Mouse (Mus musculus): ENCODE results near the gene Dixdc1. TPM values are rescaled to one million over a fixed set of nuclear protein-coding genes. Genes with fewer than 3 reads are reported as not detected.

Dixdc1 gene
- polyA plus RNA-seq, 1 experiment from 2014 or later, result 8.5 TPM

DNA sequence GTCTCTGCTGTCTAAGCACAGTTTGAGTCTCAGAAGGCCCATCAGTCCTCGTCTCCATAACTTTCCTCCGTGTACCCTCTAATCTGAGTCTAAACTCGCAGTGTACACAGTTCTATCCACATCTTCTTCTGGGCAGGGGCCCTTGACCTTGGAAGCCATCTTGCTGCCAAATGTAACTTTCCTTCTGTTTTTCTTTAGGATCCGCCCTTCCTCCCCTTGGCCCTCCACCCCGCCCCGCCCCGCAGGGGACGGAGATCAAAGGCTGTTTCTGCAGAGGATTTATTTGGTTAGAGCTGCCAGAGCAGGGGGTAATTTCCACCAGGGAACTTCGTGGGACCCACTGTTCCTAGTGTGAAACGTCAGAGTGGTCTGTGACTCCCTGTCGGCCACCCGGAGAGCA, 18.3 kb downstream of the Dixdc1 start:
- ATAC-seq (replicated peaks; ENCODE audit: low FRiP score), result 0 out of 2 replicates have a peak, but pooled peaks have one; percentile 22
- H3K27me3 ChIP-seq, result no peaks in the 10 kb centered on the region
- H3K36me3 ChIP-seq, result no peaks in the 10 kb centered on the region
- no peak overlapping the region for H3K27ac ChIP-seq
- H3K4me1 ChIP-seq, result peaks cover 13% of the 10 kb centered on the region
- no peak overlapping the region for H3K4me3 ChIP-seq (replicated peaks)
- peak overlapping the region; percentile 36; the same call in 1 of the 2 replicates for H3K4me2 ChIP-seq
- 12% methylated on average over 12 of the region's 12 CpGs for WGBS
- no peaks in the 10 kb centered on the region for H3K9me3 ChIP-seq (replicated peaks)
- H3K9ac ChIP-seq, result no peak overlapping the region

DNA sequence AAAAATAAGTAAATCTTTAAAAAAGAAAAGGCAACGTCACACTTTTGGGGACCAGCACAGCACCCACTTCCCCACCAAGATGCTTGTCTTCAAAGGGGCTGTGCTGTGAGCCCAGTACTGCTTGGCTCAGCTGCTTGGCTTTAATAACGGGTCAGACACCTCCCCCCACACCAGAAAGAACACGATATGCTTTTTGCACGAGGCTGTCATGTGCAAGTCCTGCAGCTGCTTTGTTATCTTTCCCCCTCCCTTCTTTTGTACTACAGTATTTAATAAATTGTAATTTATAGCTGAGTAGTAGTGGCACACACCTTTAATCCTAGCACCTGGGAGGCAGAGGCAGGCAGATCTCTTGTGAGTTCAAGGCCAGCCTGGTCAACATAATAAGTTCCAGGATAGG, 20.4 kb downstream of the Dixdc1 start:
- H3K4me2 ChIP-seq, result no peak overlapping the region
- no peaks in the 10 kb centered on the region for H3K36me3 ChIP-seq
- peaks cover 9% of the 10 kb centered on the region for H3K4me1 ChIP-seq
- WGBS, result 57% methylated on average over 4 of the region's 4 CpGs
- ATAC-seq (replicated peaks; ENCODE audit: low FRiP score), result no peak
- no peak overlapping the region for H3K9ac ChIP-seq
- H3K27ac ChIP-seq, result no peak overlapping the region
- no peaks in the 10 kb centered on the region for H3K27me3 ChIP-seq
- H3K4me3 ChIP-seq (replicated peaks), result no peak overlapping the region
- H3K9me3 ChIP-seq (replicated peaks), result no peaks in the 10 kb centered on the region

DNA sequence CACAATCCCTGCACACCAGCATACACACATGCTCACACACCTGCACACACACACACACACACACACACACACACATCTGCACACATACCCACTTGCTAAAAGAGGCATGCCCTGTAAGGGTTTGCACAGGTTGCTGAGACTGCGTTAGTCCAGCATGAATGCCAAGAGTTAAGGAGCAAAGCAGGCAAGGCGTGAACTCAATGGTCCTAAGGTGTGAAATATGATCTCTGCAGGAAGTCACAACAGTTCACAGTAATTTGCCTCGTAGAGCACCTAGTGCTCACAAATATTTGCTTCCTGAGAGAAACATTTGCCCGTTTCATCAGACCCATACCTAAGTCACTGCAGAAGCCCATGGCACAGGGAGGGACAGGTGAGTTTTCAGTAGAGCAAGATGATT, 25.1 kb downstream of the Dixdc1 start:
- no peak for ATAC-seq (replicated peaks; ENCODE audit: low FRiP score)
- no peak overlapping the region for H3K9ac ChIP-seq
- no peaks in the 10 kb centered on the region for H3K9me3 ChIP-seq (replicated peaks)
- no peaks in the 10 kb centered on the region for H3K27me3 ChIP-seq
- H3K4me2 ChIP-seq, result no peak overlapping the region
- no peaks in the 10 kb centered on the region; the same call in 1 of the 2 replicates for H3K36me3 ChIP-seq
- H3K4me3 ChIP-seq (replicated peaks), result no peak overlapping the region
- H3K4me1 ChIP-seq, result no peaks in the 10 kb centered on the region
- H3K27ac ChIP-seq, result no peak overlapping the region
- 29% methylated on average over 4 of the region's 4 CpGs for WGBS

DNA sequence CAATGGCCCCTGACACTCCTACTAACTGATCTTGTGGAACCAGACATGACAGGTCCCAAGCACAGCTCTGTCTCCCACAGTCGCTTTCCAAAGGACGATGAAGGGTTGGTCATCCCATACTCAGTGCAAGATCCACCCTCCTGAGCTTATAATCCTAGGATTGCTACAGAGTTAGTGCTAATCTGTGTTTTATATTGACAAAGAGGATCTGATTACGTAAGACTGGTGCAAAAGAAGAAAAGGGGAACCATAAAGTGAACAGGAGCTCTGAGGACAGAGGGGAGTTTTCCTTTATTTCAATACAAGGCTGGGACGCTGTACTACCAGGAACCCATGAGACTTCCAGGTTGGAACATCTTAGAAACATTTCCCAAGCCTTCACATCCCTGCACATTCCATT, 28.0 kb downstream of the Dixdc1 start:
- H3K9ac ChIP-seq, result no peak overlapping the region
- H3K4me1 ChIP-seq, result no peaks in the 10 kb centered on the region
- H3K27me3 ChIP-seq, result no peaks in the 10 kb centered on the region
- no peak for ATAC-seq (replicated peaks; ENCODE audit: low FRiP score)
- H3K4me2 ChIP-seq, result no peak overlapping the region
- H3K27ac ChIP-seq, result no peak overlapping the region
- no peak overlapping the region for H3K4me3 ChIP-seq (replicated peaks)
- 86% methylated on average over 4 of the region's 4 CpGs for WGBS
- no peaks in the 10 kb centered on the region; the same call in 1 of the 2 replicates for H3K36me3 ChIP-seq
- no peaks in the 10 kb centered on the region for H3K9me3 ChIP-seq (replicated peaks)

DNA sequence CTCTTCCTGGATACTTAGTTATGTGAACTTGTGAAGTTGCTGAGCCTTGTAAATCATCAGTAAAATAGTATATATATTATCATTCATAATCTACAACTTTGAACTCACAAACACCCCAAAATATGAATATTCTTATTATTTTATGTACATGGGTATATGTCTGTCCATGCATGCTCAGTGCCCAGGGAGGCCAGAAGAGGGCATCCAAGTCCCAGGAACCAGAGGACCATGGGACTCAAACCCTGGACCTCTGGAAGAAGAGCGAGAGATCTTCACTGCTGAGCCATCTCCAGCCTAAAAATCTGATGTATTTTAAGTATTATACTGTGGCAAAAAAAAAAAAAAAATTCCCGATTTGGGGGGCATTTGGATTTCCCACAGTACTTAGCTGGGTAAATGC, 30.2 kb downstream of the Dixdc1 start:
- no peaks in the 10 kb centered on the region for H3K9me3 ChIP-seq (replicated peaks)
- no peak overlapping the region for H3K4me2 ChIP-seq
- H3K36me3 ChIP-seq, result no peaks in the 10 kb centered on the region; the same call in 1 of the 2 replicates
- no peak overlapping the region for H3K4me3 ChIP-seq (replicated peaks)
- no peaks in the 10 kb centered on the region for H3K4me1 ChIP-seq
- no peak for ATAC-seq (replicated peaks; ENCODE audit: low FRiP score)
- H3K27ac ChIP-seq, result no peak overlapping the region
- WGBS, result 29% methylated on average over 2 of the region's 2 CpGs
- no peak overlapping the region for H3K9ac ChIP-seq
- no peaks in the 10 kb centered on the region for H3K27me3 ChIP-seq

DNA sequence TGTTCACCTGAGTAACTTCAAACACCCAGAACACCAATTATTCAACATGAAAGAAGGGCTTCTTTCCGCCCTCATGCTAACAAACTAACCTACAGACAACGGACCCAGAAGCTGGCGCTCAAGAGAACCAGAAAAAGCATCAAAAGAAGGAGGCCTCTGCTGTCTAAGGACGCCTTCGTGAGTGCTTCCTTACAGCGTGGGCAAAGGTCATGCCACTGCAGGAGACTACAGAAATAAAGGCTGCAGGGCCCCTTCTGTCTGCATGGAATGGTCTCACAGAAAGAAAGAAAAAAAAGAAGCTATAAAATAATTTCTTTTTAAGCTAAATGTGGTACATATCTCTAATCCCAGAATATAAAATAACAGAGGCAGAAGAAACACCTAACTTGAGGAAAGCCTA, 34.4 kb downstream of the Dixdc1 start:
- Histone ChIP-seq H3K4me1 (no peaks in the 10 kb centered on the region), H3K36me3 (no peaks in the 10 kb centered on the region), H3K4me3 (replicated peaks) (no peak overlapping the region), H3K4me2 (no peak overlapping the region), H3K9ac (no peak overlapping the region), H3K9me3 (replicated peaks) (no peaks in the 10 kb centered on the region), H3K27ac (no peak overlapping the region), H3K27me3 (peaks cover 12% of the 10 kb centered on the region)
- ATAC-seq (replicated peaks; ENCODE audit: low FRiP score), result no peak
- 68% methylated on average over 6 of the region's 6 CpGs for WGBS

DNA sequence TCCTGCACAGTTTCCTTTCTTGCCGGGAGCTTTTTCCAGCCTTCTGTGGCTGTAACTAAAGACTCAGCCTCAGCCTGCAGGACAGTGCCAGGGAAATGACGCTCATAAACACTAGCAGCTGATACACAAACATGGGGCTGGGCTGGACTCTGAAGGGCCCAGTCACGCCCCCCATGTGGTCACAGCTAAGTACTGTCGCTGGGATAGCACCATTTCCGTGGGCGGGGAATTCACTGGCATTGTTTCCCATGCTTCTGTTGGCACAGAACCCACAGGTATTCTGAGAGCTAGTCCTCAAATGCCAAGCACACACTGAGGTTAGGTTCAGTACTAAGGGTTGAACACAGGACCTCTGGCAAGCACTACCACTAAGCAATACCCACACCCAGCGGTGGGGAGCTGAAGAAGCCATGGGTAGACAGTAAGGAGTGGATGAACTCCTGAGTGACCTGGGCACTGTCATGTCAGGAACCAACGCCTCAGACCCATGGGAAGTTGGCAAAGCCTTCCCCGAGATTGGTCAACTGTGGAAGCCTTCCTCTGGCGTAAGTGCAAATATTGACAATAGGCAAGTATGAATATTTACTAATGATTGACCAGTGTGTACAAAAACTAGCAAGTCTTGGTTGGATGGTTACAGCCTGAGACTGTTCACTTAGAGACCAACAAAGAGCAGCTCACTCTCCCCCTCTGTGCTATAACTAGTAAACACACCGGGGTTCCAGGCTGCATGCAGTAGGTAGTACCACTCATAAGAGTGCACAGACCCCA, 38.2 kb downstream of the Dixdc1 start:
- no peak overlapping the region for H3K27ac ChIP-seq
- peaks cover 24% of the 10 kb centered on the region for H3K4me1 ChIP-seq
- ATAC-seq (replicated peaks; ENCODE audit: low FRiP score), result no peak
- H3K9me3 ChIP-seq (replicated peaks), result no peaks in the 10 kb centered on the region
- no peak overlapping the region for H3K9ac ChIP-seq
- WGBS, result 56% methylated on average over 11 of the region's 11 CpGs
- H3K27me3 ChIP-seq, result peaks cover 30% of the 10 kb centered on the region
- H3K36me3 ChIP-seq, result no peaks in the 10 kb centered on the region
- no peak overlapping the region for H3K4me3 ChIP-seq (replicated peaks)
- H3K4me2 ChIP-seq, result no peak overlapping the region

DNA sequence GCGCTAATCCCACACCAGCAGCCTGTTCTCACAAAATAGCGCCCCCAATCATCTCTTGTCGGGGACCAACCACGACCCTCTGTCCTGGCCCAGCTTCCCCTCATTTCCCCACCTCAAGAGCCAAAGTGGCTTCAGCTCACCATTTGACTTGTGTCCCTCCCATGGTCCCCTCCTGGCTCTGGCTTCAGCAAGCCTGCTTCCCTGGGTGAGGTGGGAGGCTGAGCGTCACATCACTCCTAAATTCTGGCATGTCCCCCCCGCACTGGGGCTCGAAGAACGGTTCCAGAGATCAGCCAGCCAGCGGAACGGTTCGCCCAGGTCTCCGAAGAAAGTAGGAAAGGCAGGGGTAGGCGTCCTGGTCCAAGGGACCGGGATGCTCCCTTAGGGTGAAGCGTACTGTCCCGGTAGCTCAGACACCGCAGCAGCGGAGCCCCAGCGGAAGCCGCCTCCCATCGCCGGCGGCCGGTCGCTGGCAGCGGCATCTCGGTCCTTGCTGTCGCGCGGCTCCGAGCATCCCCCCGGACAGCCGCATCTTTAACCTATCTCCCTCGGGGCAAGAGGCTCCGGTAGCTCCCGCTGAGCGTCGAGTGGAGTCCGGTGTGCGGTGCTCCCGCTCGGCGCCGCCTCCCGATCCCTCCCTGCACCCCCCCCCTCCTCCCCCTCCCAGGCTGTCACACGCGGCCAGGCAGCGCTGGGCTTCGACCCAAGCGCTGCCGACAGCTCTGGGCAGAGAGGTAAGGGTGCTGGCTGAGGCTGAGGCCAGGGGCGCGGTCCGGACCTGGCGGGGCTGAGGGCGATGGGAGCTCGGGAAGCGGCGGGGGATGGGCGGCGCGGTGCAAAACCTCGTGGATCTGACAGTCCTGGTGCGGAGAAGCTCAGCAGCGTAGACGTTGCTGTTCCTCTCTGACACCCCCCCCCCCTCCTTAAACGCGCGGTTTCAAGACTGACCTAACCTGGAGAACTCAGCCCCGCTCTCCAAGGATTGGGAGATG, 40.6 kb downstream of the Dixdc1 start:
- under 1% methylated on average over 70 of the region's 70 CpGs for WGBS
- peak overlapping the region; percentile 58 for H3K4me3 ChIP-seq (replicated peaks)

DNA sequence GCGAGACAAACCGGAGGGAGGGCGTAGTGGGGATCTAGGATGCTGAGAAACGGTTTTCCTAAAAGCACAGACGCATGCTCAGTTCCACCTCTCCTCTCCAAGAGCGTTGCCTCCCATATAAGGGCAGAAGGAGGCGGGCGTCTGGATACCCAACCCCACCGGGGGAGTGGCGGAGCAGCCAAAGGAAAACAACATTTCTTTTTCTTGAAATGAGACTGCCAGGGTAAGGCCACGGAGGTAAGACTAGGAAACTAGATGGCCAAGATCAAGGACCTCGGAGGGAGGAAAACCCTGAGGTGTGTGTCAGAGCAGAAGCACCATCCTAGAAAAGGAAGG, 41.6 kb downstream of the Dixdc1 start:
- H3K9me3 ChIP-seq (replicated peaks), result no peaks in the 10 kb centered on the region
- no peak overlapping the region for H3K27ac ChIP-seq
- peaks cover 30% of the 10 kb centered on the region for H3K27me3 ChIP-seq
- peak overlapping the region; percentile 31 for H3K4me3 ChIP-seq (replicated peaks)
- peaks cover 33% of the 10 kb centered on the region for H3K4me1 ChIP-seq
- peak overlapping the region; percentile 100 for H3K4me2 ChIP-seq
- no peaks in the 10 kb centered on the region; the same call in 1 of the 2 replicates for H3K36me3 ChIP-seq
- no peak overlapping the region for H3K9ac ChIP-seq
- peak; percentile 53 for ATAC-seq (replicated peaks; ENCODE audit: low FRiP score)
- 1% methylated on average over 12 of the region's 12 CpGs for WGBS

More for the DNA sequence above, 40.6 kb downstream of the Dixdc1 start:
- H3K9ac ChIP-seq, result peak overlapping the region; percentile 60
- no peaks in the 10 kb centered on the region for H3K9me3 ChIP-seq (replicated peaks)
- H3K4me1 ChIP-seq, result peaks cover 28% of the 10 kb centered on the region
- peak; percentile 56 for ATAC-seq (replicated peaks; ENCODE audit: low FRiP score)
- no peak overlapping the region for H3K27ac ChIP-seq
- peaks cover 30% of the 10 kb centered on the region for H3K27me3 ChIP-seq
- H3K36me3 ChIP-seq, result no peaks in the 10 kb centered on the region; the same call in 1 of the 2 replicates
- H3K4me2 ChIP-seq, result peak overlapping the region; percentile 100

DNA sequence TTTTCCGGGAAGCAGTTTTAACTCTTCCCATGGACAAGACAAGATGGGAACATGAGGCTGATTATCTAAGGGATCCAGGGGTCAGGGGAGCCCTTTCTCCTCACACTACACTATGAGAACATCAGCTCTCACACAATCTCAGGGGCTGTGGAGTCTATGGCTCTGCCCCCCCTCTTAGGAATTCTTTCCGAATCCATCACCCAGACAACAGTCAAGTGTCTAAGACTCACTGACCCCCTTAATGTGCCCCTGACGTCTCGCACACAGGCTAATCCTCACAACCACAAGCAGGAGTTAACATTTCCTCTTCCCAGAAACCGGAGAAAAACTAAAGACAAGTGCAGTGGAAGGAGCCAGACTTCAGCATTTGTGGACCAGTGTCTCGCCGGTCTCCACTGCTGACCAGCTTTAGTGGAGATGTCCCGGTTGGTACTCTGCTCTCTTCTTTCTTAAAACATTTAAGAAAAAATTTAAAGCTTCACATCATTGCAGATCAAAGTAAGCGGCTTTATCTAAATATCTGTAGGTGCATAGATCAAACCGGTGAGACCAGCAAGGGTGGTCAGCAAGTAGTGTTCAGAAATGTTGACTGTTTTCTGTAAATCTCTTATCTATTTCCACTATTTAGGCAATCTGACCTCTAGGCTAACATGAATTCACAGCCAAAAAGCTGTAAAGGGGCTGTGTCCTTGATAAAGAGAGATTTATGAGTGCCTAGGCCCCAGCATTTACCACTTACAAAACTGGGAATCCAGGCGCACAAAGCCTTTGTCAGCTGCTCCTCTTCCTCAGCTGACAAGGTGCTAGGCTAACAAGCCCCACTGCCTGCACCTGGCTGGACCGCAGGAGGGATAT, 42.2 kb downstream of the Dixdc1 start:
- 66% methylated on average over 12 of the region's 12 CpGs for WGBS
- Histone ChIP-seq H3K27me3 (peaks cover 30% of the 10 kb centered on the region), H3K36me3 (no peaks in the 10 kb centered on the region; the same call in 1 of the 2 replicates), H3K9ac (no peak overlapping the region), H3K9me3 (replicated peaks) (no peaks in the 10 kb centered on the region), H3K4me3 (replicated peaks) (peak overlapping the region; percentile 31), H3K4me1 (peaks cover 34% of the 10 kb centered on the region), H3K27ac (no peak overlapping the region), H3K4me2 (peak overlapping the region; percentile 100)
- no peak for ATAC-seq (replicated peaks; ENCODE audit: low FRiP score)

DNA sequence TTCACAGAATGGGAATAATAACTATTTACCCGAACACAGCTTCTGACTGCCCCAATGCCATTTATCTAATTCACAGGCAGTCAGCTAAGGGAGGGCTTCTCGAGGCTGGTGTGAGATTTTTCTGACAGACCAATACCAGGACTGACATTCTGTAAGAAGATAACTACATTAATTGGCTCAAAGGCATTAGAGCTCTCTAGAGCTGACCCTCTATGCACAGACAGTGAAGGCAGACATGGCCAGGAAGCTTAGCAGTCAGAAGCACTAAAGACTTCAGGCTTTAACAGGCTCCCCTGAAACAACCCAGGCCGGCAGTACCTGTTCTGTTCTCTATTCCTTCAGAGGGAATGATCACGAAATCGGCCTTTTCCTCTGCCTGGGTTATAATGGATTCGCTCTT, 44.2 kb downstream of the Dixdc1 start:
- no peak for ATAC-seq (replicated peaks; ENCODE audit: low FRiP score)
- Histone ChIP-seq H3K4me1 (peaks cover 34% of the 10 kb centered on the region), H3K27ac (no peak overlapping the region), H3K4me3 (replicated peaks) (no peak overlapping the region), H3K27me3 (peaks cover 20% of the 10 kb centered on the region), H3K9me3 (replicated peaks) (no peaks in the 10 kb centered on the region), H3K9ac (no peak overlapping the region), H3K4me2 (no peak overlapping the region), H3K36me3 (no peaks in the 10 kb centered on the region; the same call in 1 of the 2 replicates)
- 83% methylated on average over 6 of the region's 6 CpGs for WGBS

Measured in kidney, embryonic 15.5 days (tissue).